Mouse (Mus musculus) hindlimb bud, embryonic 11.5 days (tissue): ENCODE results near the gene Tspan6.

ENCODE experiments used
- DNase-seq: peaks from one replicate; pipeline ENCODE4 v3.0.0-alpha.2; 2012; ENCODE audit warnings: low read depth, low spot score; ENCODE audit errors: extremely low spot score

The Tspan6 gene

GRCm38 (mm10) chrX:133898014-133898542 lies at the start of gene Tspan6:
Gene Tspan6 (minus strand): TSS chrX:133898429.
- peak; percentile 71 for DNase-seq

GRCm38 (mm10) chrX:133947427-133947826 lies 49.2 kb upstream of the Tspan6 start:
- peak; percentile 46 for DNase-seq

GRCm38 (mm10) chrX:133939561-133939960 lies 41.3 kb upstream of the Tspan6 start:
- DNase-seq: no peak

- no peak for DNase-seq
Observed at GRCm38 (mm10) chrX:133936605-133937225, 38.5 kb upstream of the Tspan6 start.

- no peak for DNase-seq
Observed at GRCm38 (mm10) chrX:133931302-133932013, 33.2 kb upstream of the Tspan6 start.

- DNase-seq: no peak
Observed at GRCm38 (mm10) chrX:133926760-133927159, 28.5 kb upstream of the Tspan6 start.

GRCm38 (mm10) chrX:133921187-133921586 lies 23.0 kb upstream of the Tspan6 start:
- DNase-seq: no peak

GRCm38 (mm10) chrX:133914219-133914618 lies 16.0 kb upstream of the Tspan6 start:
- DNase-seq: no peak

GRCm38 (mm10) chrX:133913006-133913405 lies 14.8 kb upstream of the Tspan6 start:
- DNase-seq: no peak

GRCm38 (mm10) chrX:133911397-133912103 lies 13.3 kb upstream of the Tspan6 start:
- no peak for DNase-seq

- DNase-seq: no peak
Observed at GRCm38 (mm10) chrX:133908261-133908660, 10.0 kb upstream of the Tspan6 start, which contains the start of gene Srpx2. Gene Srpx2 (plus strand): TSS chrX:133908426.

GRCm38 (mm10) chrX:133888111-133888510 lies 10.1 kb downstream of the Tspan6 start:
- DNase-seq: no peak

GRCm38 (mm10) chrX:133887308-133887707 lies 10.9 kb downstream of the Tspan6 start:
- DNase-seq: no peak

GRCm38 (mm10) chrX:133869743-133870142 lies 28.5 kb downstream of the Tspan6 start:
- DNase-seq: no peak

GRCm38 (mm10) chrX:133853637-133854036 lies 44.6 kb downstream of the Tspan6 start:
- DNase-seq: no peak

GRCm38 (mm10) chrX:133850680-133851079 lies 47.5 kb downstream of the Tspan6 start, which contains the start of gene Tnmd:
Gene Tnmd (plus strand): TSS chrX:133850980.
- DNase-seq: no peak
